ENCODE assay signal across 13 mouse cellular contexts in the genomic region with DNA sequence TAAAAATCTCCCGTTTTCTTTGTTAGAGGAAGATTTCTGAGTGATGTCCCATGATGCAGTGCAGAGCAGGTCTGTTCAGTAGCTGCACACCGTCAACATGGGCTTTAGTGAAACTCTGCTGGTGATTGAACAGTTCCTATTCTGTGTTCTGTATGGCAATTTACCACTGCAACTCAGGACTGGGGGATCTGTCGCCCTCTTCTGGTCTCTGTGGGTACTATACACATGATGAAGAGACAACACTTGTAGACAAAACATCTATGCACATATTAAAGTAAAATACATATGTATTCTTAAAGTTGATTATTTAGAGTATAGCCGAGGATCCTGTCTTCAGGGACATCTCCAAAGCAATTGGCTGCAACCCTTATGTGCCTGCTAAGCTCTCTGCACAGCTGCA. TPM values are rescaled to one million over a fixed set of nuclear protein-coding genes. Genes with fewer than 3 reads are reported as not detected.
DNase-seq lines count a peak whose midpoint lies in the region; ATAC-seq and TF ChIP-seq lines count a peak whose summit lies in the region.
"Had no signal": no experiment of that assay in that cellular context is flagged by ENCODE, and none has a peak within 500 bp of the region (broad histone marks: within the 10 kb centered on the region; RNA-seq: fewer than 3 reads in every experiment).

No protein-coding gene starts in this region.

- no peak for DNase-seq in heart, postnatal 0 days (ENCODE audit: low spot score)
- DNase-seq in heart, adult 11 months, result no peak
- DNase-seq in spleen, adult 12 weeks (ENCODE audit: low spot score), result peak; percentile 38
- DNase-seq in spleen, postnatal 36 days (ENCODE audit: low spot score in 2 of 2), result no peak
- DNase-seq in c-Kit-positive CD71-positive TER-119-positive erythroid progenitor cells, embryonic 14.5 days (ENCODE audit: low spot score), result peak; percentile 40
- no peak for DNase-seq in stomach, postnatal 0 days (ENCODE audit: low spot score)
- no peak for DNase-seq in kidney, postnatal 10 days
- DNase-seq in adrenal gland, postnatal 25 days, result no peak
- DNase-seq: adrenal gland, postnatal 14 days; cerebellum, postnatal 36 days; heart, postnatal 4 days had no signal

- H3K36me3 ChIP-seq in heart, postnatal 0 days (replicated peaks; ENCODE audit: control insufficient read depth, insufficient read depth, low read length), result no peaks in the 10 kb centered on the region
- H3K36me3 ChIP-seq in stomach, postnatal 0 days (ENCODE audit: control insufficient read depth, insufficient read depth, low read length), result no peaks in the 10 kb centered on the region
- H3K36me3 ChIP-seq: forebrain, embryonic 12.5 days had no signal

- H3K9ac ChIP-seq in heart, postnatal 0 days (replicated peaks; ENCODE audit: low read depth, low read length), result no peak overlapping the region
- H3K9ac ChIP-seq in stomach, postnatal 0 days (ENCODE audit: low read length), result no peak overlapping the region
- H3K9ac ChIP-seq: forebrain, embryonic 12.5 days had no signal

- WGBS in heart, postnatal 0 days, result 75% methylated on average over 4 of the region's 4 CpGs
- WGBS in stomach, postnatal 0 days, result 69% methylated on average over 4 of the region's 4 CpGs

- H3K4me2 ChIP-seq in heart, postnatal 0 days (ENCODE audit: low read depth, low read length), result no peak overlapping the region
- H3K4me2 ChIP-seq in stomach, postnatal 0 days (replicated peaks; ENCODE audit: low read depth), result no peak overlapping the region
- H3K4me2 ChIP-seq: forebrain, embryonic 12.5 days had no signal

- H3K27me3 ChIP-seq in heart, postnatal 0 days (ENCODE audit: control insufficient read depth, insufficient read depth, low read length), result no peaks in the 10 kb centered on the region
- H3K27me3 ChIP-seq in stomach, postnatal 0 days (ENCODE audit: control insufficient read depth, insufficient read depth, low read length), result no peaks in the 10 kb centered on the region
- H3K27me3 ChIP-seq: forebrain, embryonic 12.5 days had no signal

- no peak overlapping the region for H3K27ac ChIP-seq in heart, postnatal 0 days (ENCODE audit: low read depth)
- no peak overlapping the region for H3K27ac ChIP-seq in stomach, postnatal 0 days (replicated peaks)
- H3K27ac ChIP-seq: forebrain, embryonic 12.5 days; macrophage had no signal

- H3K4me3 ChIP-seq in heart, postnatal 0 days (ENCODE audit: low read depth, low read length), result no peak overlapping the region
- H3K4me3 ChIP-seq in stomach, postnatal 0 days (ENCODE audit: low read depth, low read length), result no peak overlapping the region
- H3K4me3 ChIP-seq: forebrain, embryonic 12.5 days had no signal

- H3K4me1 ChIP-seq in heart, postnatal 0 days (ENCODE audit: control insufficient read depth, insufficient read depth), result no peaks in the 10 kb centered on the region; the same call in 1 of the 2 replicates
- 0 out of 2 replicates have a peak, but pooled peaks cover 2% of the 10 kb centered on the region for H3K4me1 ChIP-seq in stomach, postnatal 0 days (replicated peaks; ENCODE audit: control insufficient read depth, insufficient read depth)
- H3K4me1 ChIP-seq: forebrain, embryonic 12.5 days had no signal

- no peak for ATAC-seq in heart, postnatal 0 days (ENCODE audit: insufficient read depth, low read depth)
- ATAC-seq in stomach, postnatal 0 days (ENCODE audit: low FRiP score, low TSS enrichment), result no peak

- no peak for TF ChIP-seq EP300 in heart, postnatal 0 days (IDR thresholded peaks at IDR 0.05; ENCODE audit: low read depth)
- TF ChIP-seq EP300 in stomach, postnatal 0 days (optimal IDR thresholded peaks at IDR 0.05), result no peak

- peak; percentile 18 for TF ChIP-seq CTCF in heart, postnatal 0 days (IDR thresholded peaks at IDR 0.05; ENCODE audit: low read depth)
- peak; percentile 58 for TF ChIP-seq CTCF in stomach, postnatal 0 days (IDR thresholded peaks at IDR 0.05; ENCODE audit: low read depth)

- H3K9me3 ChIP-seq in heart, postnatal 0 days (replicated peaks; ENCODE audit: control insufficient read depth, low read length), result no peaks in the 10 kb centered on the region
- H3K9me3 ChIP-seq in stomach, postnatal 0 days (ENCODE audit: control insufficient read depth, low read length), result no peaks in the 10 kb centered on the region
- H3K9me3 ChIP-seq: forebrain, embryonic 12.5 days had no signal

RNA-seq across cellular contexts. Expression of a gene that starts 45.4 kb away (rescaled TPM):
- total RNA-seq in heart, postnatal 0 days (2014; rRNA removed; ENCODE audit: low replicate concordance), result 5.8 and 8.4 TPM in 2 replicates
- polyA plus RNA-seq in heart, postnatal 0 days (2015; fragmentation: Nextera tagmentation; extraction: Ambion mirVana), result 4.7 and 5.2 TPM in 2 replicates
- 2.5 and 3.2 TPM in 2 replicates for polyA plus RNA-seq in stomach, postnatal 0 days (2015; fragmentation: Nextera tagmentation; extraction: Ambion mirVana)
- 8.9 and 9.7 TPM in 2 replicates for total RNA-seq in adrenal gland, postnatal 25 days (2021)

Comparison
In these comparisons a context has a peak if more than half of its experiments do, and no peak if none do; other contexts are left out.
1. DNase-seq: peak in spleen, adult 12 weeks (single experiment) and c-Kit-positive CD71-positive TER-119-positive erythroid progenitor cells, embryonic 14.5 days (single experiment); none in heart, postnatal 0 days (single experiment), heart, adult 11 months (single experiment), spleen, postnatal 36 days (0 of 2), stomach, postnatal 0 days (single experiment), kidney, postnatal 10 days (single experiment) and adrenal gland, postnatal 25 days (single experiment).